Mouse (Mus musculus): ENCODE measurements around the gene Clcn6. TPM values are rescaled to one million over a fixed set of nuclear protein-coding genes. Genes with fewer than 3 reads are reported as not detected.
A peak's percentile ranks its signal among the peaks of the same experiment; 100 is the strongest.

Clcn6 gene
- total RNA-seq (2021), result 10 to 100 TPM; 93.9 to 94.5 TPM
- long read RNA-seq, experiment 1, transcript Clcn6-201 (23 exons, 3,306 nt), result major isoform, 6 of 36 reads
- long read RNA-seq, experiment 1, partial matches to known transcripts, result 5 of 36 reads
- long read RNA-seq, experiment 1, other reads (novel, unspliced or antisense), result 25 of 36 reads
- long read RNA-seq, experiment 2, transcript Clcn6-201 (23 exons, 3,306 nt), result major isoform, 12 of 38 reads
- long read RNA-seq, experiment 2, partial matches to known transcripts, result 1 of 38 reads
- long read RNA-seq, experiment 2, other reads (novel, unspliced or antisense), result 25 of 38 reads

DNA sequence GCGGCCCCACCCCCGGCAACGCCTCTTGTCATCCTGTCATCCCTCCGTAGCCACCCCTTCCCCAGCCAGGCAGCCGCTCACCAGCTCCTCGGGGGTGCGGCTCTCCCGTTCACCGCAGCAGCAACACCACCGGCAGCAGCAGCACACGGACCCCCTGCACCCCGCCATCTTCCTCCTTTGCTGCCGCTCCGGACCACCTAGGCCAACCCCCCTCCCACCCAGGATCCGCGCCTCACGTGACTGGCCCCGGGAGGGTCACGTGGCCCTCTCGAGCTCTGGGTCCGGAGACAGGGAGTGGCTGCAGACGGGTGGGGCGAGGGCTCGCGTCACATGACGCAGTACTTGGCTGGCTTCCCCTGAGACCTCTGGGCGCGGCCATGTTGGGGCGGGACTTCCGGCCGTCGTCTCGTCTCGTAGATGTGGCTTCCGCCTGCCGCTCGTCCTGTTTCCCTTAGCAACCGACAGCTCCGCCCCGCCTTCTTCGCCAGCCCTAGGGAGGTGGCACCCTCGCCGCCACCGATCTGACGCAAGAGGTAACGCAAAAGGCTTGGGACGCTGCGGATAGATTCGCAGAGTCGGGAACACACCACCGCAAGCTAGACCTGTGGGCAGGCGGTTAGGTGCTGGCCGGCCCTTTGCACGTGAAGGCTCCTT is at the start of gene Clcn6, which contains the start of gene Mthfr:
Gene Clcn6 (minus strand): TSS at position 222 of the 654 bp plus-strand sequence.
Gene Mthfr (plus strand): TSS at position 478 of the 654 bp plus-strand sequence.
- peak; percentile 100 for DNase-seq (ENCODE audit: low spot score in 2 of 2)

DNA sequence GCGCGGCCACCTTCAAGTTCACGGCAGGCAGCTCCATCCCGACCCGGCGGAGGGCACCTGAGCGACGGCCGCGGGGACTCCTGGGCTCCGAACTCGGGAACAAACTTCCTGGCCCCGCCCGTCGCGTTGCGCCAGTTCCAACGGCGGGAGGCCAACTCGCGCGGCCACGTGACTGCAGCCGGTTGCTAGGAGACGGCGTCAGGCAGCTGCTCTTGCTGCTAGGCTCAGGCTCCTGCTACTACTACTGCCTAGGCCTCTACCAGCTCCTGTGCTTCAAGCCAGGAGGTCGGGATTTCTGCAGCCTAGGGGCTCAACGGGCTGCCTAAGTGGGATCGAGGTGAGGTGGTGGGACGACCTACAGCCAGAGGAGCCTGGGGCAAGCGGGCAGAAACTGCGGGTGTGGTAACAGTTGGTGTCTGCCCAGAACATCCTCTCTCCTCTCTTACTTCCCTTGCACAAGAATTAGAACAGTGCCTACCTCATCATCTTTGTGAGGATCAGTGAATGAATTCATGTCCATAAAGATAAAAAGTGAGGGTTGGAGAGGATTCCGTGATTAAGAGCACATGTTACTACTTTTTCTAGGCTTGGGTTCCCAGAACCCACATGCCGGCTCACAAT is 49.4 kb upstream of the Clcn6 start, which contains the start of gene Agtrap:
Gene Agtrap (minus strand): TSS at position 125 of the 621 bp plus-strand sequence.
- peak; percentile 94 to 95 for DNase-seq (ENCODE audit: low spot score in 2 of 2)

- DNase-seq (ENCODE audit: low spot score in 2 of 2), result no peak
Measured at GRCm38 (mm10) chr4:148087091-148087906, 48.7 kb upstream of the Clcn6 start.

DNA sequence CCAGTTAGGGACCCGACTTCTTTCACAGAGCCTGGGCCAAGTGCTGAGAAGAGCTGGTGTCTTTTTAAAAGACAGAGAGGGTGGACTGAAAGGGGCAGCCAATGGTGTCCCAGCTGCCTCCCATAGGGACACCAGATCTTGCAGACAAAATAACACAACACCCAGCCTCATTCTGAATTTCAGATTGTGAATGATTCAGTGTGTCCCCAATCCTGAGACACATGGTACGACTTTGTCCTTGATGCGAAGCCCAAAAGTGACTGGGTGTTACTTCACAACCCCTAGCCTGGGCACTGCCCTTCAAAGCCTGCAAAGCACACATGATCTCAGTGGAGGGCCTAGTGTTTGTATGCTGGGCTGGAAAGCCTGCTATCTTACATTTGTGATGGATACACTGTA is 47.3 kb upstream of the Clcn6 start:
- no peak for DNase-seq (ENCODE audit: low spot score in 2 of 2)

DNA sequence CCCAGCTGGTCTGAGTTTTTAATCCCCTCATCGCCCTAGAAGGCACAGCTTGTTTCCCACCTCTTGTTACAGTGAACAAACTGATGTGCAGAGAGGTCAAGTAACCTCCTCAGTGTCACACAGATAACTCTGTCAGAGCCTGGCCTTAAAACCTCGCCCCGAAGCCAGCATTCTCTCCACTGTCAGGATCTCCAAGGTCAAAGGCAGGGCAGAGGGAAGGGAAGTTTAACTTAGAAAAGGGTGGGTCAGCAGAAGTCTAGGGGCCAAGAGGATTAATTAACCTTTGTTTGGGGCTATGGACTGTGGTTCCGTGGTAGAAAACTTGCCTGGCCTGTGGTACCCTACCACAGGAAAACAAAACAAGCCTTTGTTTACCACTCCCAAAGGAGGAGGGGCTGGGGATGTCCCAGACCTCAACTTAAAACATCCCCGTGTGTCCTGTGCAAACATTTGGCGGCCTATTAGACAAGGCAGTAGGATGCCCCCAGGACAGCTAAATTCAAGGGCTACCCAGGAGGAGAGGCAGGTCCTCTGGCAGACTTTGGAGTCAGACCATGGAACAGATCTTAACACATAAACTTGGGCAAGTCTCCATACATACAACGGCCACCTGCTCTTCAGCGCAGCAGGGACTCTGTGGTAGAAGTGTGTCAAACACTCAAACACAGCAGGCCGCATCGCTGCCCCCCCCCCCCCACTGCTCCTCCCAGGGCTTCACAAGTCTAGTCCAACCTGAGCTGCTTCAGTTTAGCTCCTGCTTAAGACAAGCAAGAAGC is 46.7 kb upstream of the Clcn6 start:
- no peak for DNase-seq (ENCODE audit: low spot score in 2 of 2)

GRCm38 (mm10) chr4:148084261-148084714 is 45.7 kb upstream of the Clcn6 start:
- no peak for DNase-seq (ENCODE audit: low spot score in 2 of 2)

DNA sequence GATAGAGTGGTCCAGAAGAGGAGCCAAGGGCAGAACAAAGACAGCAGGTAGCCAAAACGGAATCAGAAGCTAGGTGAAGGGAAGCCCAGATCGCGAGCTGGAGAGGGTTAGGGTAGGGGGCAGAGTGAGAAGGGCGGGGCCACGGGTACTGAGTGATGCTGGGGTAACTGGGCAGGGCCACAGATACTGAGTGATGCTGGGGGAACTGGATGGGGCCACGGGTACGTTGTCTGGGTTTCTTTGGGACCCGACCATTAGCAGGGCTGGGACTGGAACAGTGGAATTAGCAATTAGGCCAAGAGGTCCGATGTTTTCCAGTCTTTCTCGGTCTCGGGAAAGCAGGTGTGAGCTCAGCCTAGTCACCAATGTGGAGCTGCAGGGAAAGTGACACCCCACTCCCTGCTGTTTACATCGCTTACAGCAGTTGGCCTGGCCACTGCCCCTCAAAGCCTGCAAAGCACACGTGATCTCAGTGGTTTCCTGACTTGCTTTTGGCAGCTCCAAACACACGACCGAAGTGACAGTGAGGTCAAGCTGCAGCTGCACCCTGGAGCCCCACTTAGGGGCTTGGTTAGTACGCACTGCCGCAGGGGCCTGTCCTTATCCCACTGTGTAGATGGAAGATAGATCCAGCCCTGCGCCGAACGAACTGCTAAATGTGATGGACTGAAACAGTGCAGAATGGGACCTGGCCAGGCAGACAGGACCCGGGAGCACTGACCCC is 44.7 kb upstream of the Clcn6 start:
- DNase-seq (ENCODE audit: low spot score in 2 of 2), result no peak

GRCm38 (mm10) chr4:148082257-148083044 is 43.8 kb upstream of the Clcn6 start:
- DNase-seq (ENCODE audit: low spot score in 2 of 2), result peak; percentile 41 to 52

DNA sequence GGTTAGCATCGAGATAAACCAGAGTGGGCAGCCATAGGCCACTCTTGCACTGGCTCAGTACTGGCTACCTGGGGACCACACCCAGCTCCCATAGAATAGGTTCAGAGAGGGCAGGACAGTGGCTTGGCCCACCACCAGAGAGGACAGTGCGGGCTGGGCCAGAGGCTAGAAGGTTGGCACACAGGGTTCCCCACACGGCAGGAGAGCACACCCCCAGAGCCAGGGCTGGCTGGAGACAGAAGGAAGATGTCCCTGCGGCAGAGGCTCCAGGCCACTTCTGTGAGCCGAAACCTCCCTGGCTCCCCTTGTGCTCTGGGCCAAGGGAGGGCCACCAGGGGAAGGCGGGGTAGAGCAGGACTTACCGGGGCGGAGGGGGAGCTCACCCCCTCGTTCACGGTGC is 42.6 kb upstream of the Clcn6 start:
- DNase-seq (ENCODE audit: low spot score in 2 of 2), result no peak

- DNase-seq (ENCODE audit: low spot score in 2 of 2), result no peak
Measured at GRCm38 (mm10) chr4:148080597-148080973, 42.0 kb upstream of the Clcn6 start.

DNA sequence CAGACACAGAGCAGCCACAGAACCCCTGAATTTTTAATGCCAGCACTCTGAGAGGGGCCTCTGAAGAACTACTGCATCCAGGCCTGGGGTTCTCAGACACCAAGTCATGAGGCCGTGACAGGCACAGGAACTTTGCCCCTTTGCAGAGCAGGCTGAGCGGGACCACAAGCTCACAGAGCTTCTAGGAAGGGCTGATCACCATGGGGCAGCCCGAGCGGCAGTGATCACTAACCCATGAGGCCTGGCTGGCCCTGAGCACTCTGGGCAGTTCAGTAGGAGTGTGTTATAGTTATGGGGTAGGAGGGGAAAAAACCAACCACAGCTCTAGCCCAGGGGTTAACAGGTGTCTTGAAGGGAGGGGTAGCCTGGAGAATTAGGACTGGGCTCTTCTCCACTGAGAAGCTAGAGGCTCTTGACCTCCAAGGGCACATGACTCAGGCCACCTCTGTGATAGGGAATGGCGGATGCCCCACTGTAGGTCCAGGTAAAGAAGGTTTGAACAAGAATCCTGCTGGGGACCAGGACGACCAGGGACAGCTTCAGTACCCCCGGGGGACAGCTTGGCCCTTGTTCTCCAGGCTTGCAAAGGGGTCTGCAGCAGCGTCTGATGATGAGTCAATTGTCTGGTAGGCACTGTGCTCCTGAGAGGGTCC is 41.4 kb upstream of the Clcn6 start:
- no peak for DNase-seq (ENCODE audit: low spot score in 2 of 2)

GRCm38 (mm10) chr4:148079212-148079611 is 40.6 kb upstream of the Clcn6 start:
- DNase-seq (ENCODE audit: low spot score in 2 of 2), result no peak

- no peak for DNase-seq (ENCODE audit: low spot score in 2 of 2)
Measured at GRCm38 (mm10) chr4:148075881-148076280, 37.3 kb upstream of the Clcn6 start.

DNA sequence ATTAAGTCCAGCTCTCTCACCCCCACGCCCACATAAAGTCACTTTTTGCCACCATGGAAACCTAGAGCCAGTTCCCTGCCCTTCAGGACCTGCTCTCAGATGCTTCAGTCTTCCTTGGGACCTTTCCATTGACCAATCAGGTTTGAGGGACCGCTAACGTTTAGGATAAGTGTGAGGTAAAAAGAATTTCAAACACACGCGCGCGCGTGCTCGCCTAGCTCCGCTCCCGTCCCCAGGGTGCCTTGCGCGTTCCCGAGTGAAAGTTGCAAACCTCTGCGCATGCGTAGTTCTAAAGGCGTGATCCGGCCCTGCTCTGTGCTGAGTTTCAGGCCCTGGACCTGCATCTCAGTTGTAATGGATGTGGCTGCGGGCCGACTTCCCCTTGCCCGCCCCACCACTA is 36.6 kb upstream of the Clcn6 start:
- peak; percentile 63 to 64 for DNase-seq (ENCODE audit: low spot score in 2 of 2)

DNA sequence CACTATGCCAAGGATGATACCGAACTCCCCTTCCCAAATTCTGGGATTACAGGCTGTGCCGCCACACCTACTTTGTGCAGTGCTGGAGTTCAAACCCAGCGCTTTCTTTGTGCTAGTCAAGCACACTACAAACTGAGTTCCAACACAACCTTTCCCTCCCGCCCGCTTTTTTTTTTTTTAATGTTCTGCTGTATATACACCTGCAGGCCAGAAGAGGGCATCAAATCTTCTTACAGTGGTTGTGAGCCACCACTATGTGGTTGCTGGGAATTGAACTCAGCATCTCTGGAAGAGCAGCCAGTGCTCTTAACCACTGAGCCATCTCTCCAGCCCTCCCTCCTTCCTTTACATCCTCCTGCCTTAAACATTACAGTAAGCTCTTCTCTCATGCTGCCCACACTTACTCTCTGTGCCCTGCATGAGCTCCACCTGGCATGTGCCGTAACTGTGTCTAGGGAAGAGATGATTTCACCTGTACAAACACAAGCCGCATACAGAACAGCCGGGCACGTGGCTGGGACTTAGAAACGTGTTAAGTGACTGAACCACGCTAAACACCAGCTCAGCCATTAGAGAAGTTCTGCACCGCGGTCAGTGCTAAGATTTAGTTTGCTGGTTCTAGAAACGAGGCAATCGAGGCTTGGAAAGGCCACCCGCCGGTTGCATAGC is 36.0 kb upstream of the Clcn6 start:
- no peak for DNase-seq (ENCODE audit: low spot score in 2 of 2)

- no peak for DNase-seq (ENCODE audit: low spot score in 2 of 2)
Measured at GRCm38 (mm10) chr4:148071508-148071907, 32.9 kb upstream of the Clcn6 start.

GRCm38 (mm10) chr4:148069602-148070218 is 31.1 kb upstream of the Clcn6 start:
- no peak for DNase-seq (ENCODE audit: low spot score in 2 of 2)
